Mouse (Mus musculus) MEL (cell line): ENCODE results near the gene Slc44a5. TPM values are rescaled to one million over a fixed set of nuclear protein-coding genes. Genes with fewer than 3 reads are reported as not detected.

ENCODE experiments used
- DNase-seq: peaks from one replicate; pipeline ENCODE4 v3.0.0; 2011; ENCODE audit warnings: low read depth, low spot score
- H3K27ac ChIP-seq: 2 replicates; pipeline ENCODE4 v1.5.1; 2012; ENCODE audit warnings: low read depth, mild to moderate bottlenecking, control low read depth, low read length, moderate library complexity; ENCODE audit not compliant: control insufficient read depth
- H3K27me3 ChIP-seq, 2 experiments: fragments of 150-350 bp in 1 of 2; sonication (generic) in 1 of 2; 2 replicates each; pipeline ENCODE4 v1.6.1; 2012; ENCODE audit warnings: low read length in 2 of 2, mild to moderate bottlenecking in 2 of 2, improper control_type of control experiment in 1 of 2, moderate library complexity in 1 of 2; ENCODE audit not compliant: insufficient read depth in 2 of 2, control insufficient read depth in 1 of 2
- H3K36me3 ChIP-seq, 2 experiments: 2 replicates each; pipeline ENCODE4 v1.6.1; 2012 to 2014; ENCODE audit warnings: low read length in 2 of 2, improper control_type of control experiment in 1 of 2, inconsistent platforms in 1 of 2, mild to moderate bottlenecking in 1 of 2; ENCODE audit not compliant: insufficient read depth in 2 of 2, control insufficient read depth in 1 of 2
- H3K4me1 ChIP-seq, 2 experiments: fragments of 150-350 bp in 1 of 2; sonication (generic) in 1 of 2; 2 replicates each; pipeline ENCODE4 v1.6.1; 2012; ENCODE audit warnings: low read length in 2 of 2, improper control_type of control experiment in 1 of 2, mild to moderate bottlenecking in 1 of 2; ENCODE audit not compliant: insufficient read depth in 2 of 2, control insufficient read depth in 1 of 2
- H3K4me3 ChIP-seq, 2 experiments: fragments of 150-350 bp in 1 of 2; sonication (generic) in 1 of 2; 2 replicates each; pipeline ENCODE4 v1.5.1; 2012; ENCODE audit warnings: low read depth in 2 of 2, low read length in 2 of 2, mild to moderate bottlenecking in 2 of 2, moderate library complexity in 2 of 2, control low read depth in 1 of 2, improper control_type of control experiment in 1 of 2; ENCODE audit not compliant: control insufficient read depth in 1 of 2, insufficient read depth in 1 of 2
- H3K79me2 ChIP-seq: 2 replicates; pipeline ENCODE4 v1.6.1; 2012; ENCODE audit warnings: mild to moderate bottlenecking, low read length, moderate library complexity; ENCODE audit not compliant: control insufficient read depth, poor library complexity, insufficient read depth
- H3K9ac ChIP-seq: 2 replicates; pipeline ENCODE4 v1.6.1; 2012; ENCODE audit warnings: low read depth, mild to moderate bottlenecking, control low read depth, low read length, moderate library complexity; ENCODE audit not compliant: control insufficient read depth, poor library complexity, severe bottlenecking
- H3K9me3 ChIP-seq: fragments of 150-350 bp; sonication (generic); replicated peaks from 2 replicates; pipeline ENCODE4 v1.6.1; 2012; ENCODE audit warnings: mild to moderate bottlenecking, low read length, improper control_type of control experiment, moderate library complexity; ENCODE audit not compliant: insufficient read depth
- BHLHE40 ChIP-seq: IDR thresholded peaks from 2 replicates; pipeline ENCODE4 v1.6.1; 2012; ENCODE audit warnings: low read depth, mild to moderate bottlenecking, inconsistent platforms, low read length, improper control_type of control experiment, borderline replicate concordance
- CHD1 ChIP-seq: IDR thresholded peaks from 2 replicates; pipeline ENCODE4 v1.6.1; 2012; ENCODE audit warnings: low read depth, mild to moderate bottlenecking, inconsistent platforms, low read length, improper control_type of control experiment
- CHD2 ChIP-seq: IDR thresholded peaks from 2 replicates; pipeline ENCODE4 v1.6.1; 2011; ENCODE audit warnings: low read length, improper control_type of control experiment
- CTCF ChIP-seq, 3 experiments: IDR thresholded peaks in 2 of 3; conservative IDR thresholded peaks in 1 of 3; 2 replicates each; pipeline ENCODE4 v1.5.1; 2011 to 2012; ENCODE audit warnings: low read length in 3 of 3, low read depth in 2 of 3, mild to moderate bottlenecking in 2 of 3, improper control_type of control experiment in 1 of 3, inconsistent platforms in 1 of 3, mixed read lengths in 1 of 3, moderate library complexity in 1 of 3; ENCODE audit not compliant: control insufficient read depth in 1 of 3, insufficient read depth in 1 of 3, poor library complexity in 1 of 3, severe bottlenecking in 1 of 3
- E2F4 ChIP-seq: IDR thresholded peaks from 2 replicates; pipeline ENCODE4 v1.6.1; 2011; ENCODE audit warnings: low read depth, low read length, improper control_type of control experiment, borderline replicate concordance
- GABPA ChIP-seq: IDR thresholded peaks from 2 replicates; pipeline ENCODE4 v1.6.1; 2012; ENCODE audit warnings: low read depth, mild to moderate bottlenecking, inconsistent platforms, low read length, improper control_type of control experiment, moderate library complexity
- JUND ChIP-seq: IDR thresholded peaks from 2 replicates; pipeline ENCODE4 v1.6.1; 2011; ENCODE audit warnings: low read depth, mild to moderate bottlenecking, improper control_type of control experiment, low read length
- MAZ ChIP-seq: IDR thresholded peaks from 2 replicates; pipeline ENCODE4 v1.6.1; 2012; ENCODE audit warnings: low read depth, mild to moderate bottlenecking, inconsistent platforms, low read length, improper control_type of control experiment
- MXI1 ChIP-seq: IDR thresholded peaks from 2 replicates; pipeline ENCODE4 v1.6.1; 2011; ENCODE audit warnings: mild to moderate bottlenecking, low read depth, low read length, improper control_type of control experiment
- MYC ChIP-seq: IDR thresholded peaks from 2 replicates; pipeline ENCODE4 v1.6.1; 2011; ENCODE audit warnings: low read depth, mild to moderate bottlenecking, low read length, improper control_type of control experiment, moderate library complexity
- NRF1 ChIP-seq: IDR thresholded peaks from 2 replicates; pipeline ENCODE4 v1.6.1; 2014; ENCODE audit warnings: low read depth, mild to moderate bottlenecking, inconsistent platforms, low read length, improper control_type of control experiment, moderate library complexity; ENCODE audit not compliant: poor library complexity, insufficient read depth, severe bottlenecking
- POLR2AphosphoS2 ChIP-seq: IDR thresholded peaks from 2 replicates; pipeline ENCODE4 v1.6.1; 2011; ENCODE audit warnings: low read length, improper control_type of control experiment
- POLR2AphosphoS5 ChIP-seq: IDR thresholded peaks from 2 replicates; pipeline ENCODE4 v1.6.1; 2012; ENCODE audit warnings: low read depth, borderline replicate concordance, mild to moderate bottlenecking, inconsistent platforms, low read length, moderate library complexity, mixed read lengths
- RAD21 ChIP-seq: IDR thresholded peaks from 2 replicates; pipeline ENCODE4 v1.6.1; 2011; ENCODE audit warnings: mild to moderate bottlenecking, low read depth, low read length, improper control_type of control experiment
- RCOR1 ChIP-seq: IDR thresholded peaks from 2 replicates; pipeline ENCODE4 v1.6.1; 2012; ENCODE audit warnings: low read depth, mild to moderate bottlenecking, inconsistent platforms, low read length, improper control_type of control experiment
- SIN3A ChIP-seq: IDR thresholded peaks from 2 replicates; pipeline ENCODE4 v1.6.1; 2012; ENCODE audit warnings: low read length, improper control_type of control experiment, inconsistent platforms
- SMC3 ChIP-seq: IDR thresholded peaks from 2 replicates; pipeline ENCODE4 v1.6.1; 2011; ENCODE audit warnings: low read depth, low read length, improper control_type of control experiment
- TCF12 ChIP-seq: IDR thresholded peaks from 2 replicates; pipeline ENCODE4 v1.6.1; 2014; ENCODE audit warnings: low read depth, mild to moderate bottlenecking, inconsistent platforms, low read length, improper control_type of control experiment, moderate library complexity
- USF1 ChIP-seq: IDR thresholded peaks from 2 replicates; pipeline ENCODE4 v1.6.1; 2014; ENCODE audit warnings: low read depth, mild to moderate bottlenecking, inconsistent platforms, low read length, improper control_type of control experiment, moderate library complexity
- ZC3H11A ChIP-seq: IDR thresholded peaks from 2 replicates; pipeline ENCODE4 v1.6.1; 2012; ENCODE audit warnings: low read depth, mild to moderate bottlenecking, inconsistent platforms, low read length, improper control_type of control experiment
- ZMIZ1 ChIP-seq: IDR thresholded peaks from 2 replicates; pipeline ENCODE4 v1.6.1; 2012; ENCODE audit warnings: low read depth, mild to moderate bottlenecking, inconsistent platforms, low read length, improper control_type of control experiment, moderate library complexity
- ZNF384 ChIP-seq: IDR thresholded peaks from 2 replicates; pipeline ENCODE4 v1.6.1; 2012; ENCODE audit warnings: low read depth, mild to moderate bottlenecking, inconsistent platforms, low read length, improper control_type of control experiment
- polyA plus RNA-seq, 2 experiments: library from polyadenylated mRNA; stranded (reverse) in 1 of 2; unstranded in 1 of 2; fragments of >175 nt in 1 of 2; fragments of >200 nt in 1 of 2; gene quantifications; 2 replicates each; pipeline versions ENCODE4 v1.2.1 to v1.2.4; 2012; ENCODE audit warnings: low replicate concordance in 2 of 2, low read depth in 1 of 2; ENCODE audit not compliant: insufficient read length in 2 of 2, insufficient read depth in 1 of 2, missing spikeins in 1 of 2
- total RNA-seq: library from RNA; depleted of rRNA; stranded (reverse); fragments of 300-350 nt; gene quantifications from 2 replicates; pipeline ENCODE4 v1.2.3, GENCODE M21; 2012

Gene Slc44a5
- total and polyA plus RNA-seq, 3 experiments: not detected

- H3K4me1 ChIP-seq: no peaks in the 10 kb centered on the region
- no peak for DNase-seq
- no peak overlapping the region for H3K9ac ChIP-seq
- H3K4me3 ChIP-seq: no peak overlapping the region
- no peaks in the 10 kb centered on the region for H3K9me3 ChIP-seq
- no peak for TF ChIP-seq RCOR1
- TF ChIP-seq USF1: no peak
- H3K27me3 ChIP-seq: peaks cover 0 to 2% of the 10 kb centered on the region in 2 experiments; a peak in 2 of 4 replicates
- no peak overlapping the region for H3K27ac ChIP-seq
- no peaks in the 10 kb centered on the region for H3K79me2 ChIP-seq
- no peaks in the 10 kb centered on the region for H3K36me3 ChIP-seq
These were observed 142.2 kb downstream of the Slc44a5 start for GRCm38 (mm10) chr3:154115478-154115877.

DNA sequence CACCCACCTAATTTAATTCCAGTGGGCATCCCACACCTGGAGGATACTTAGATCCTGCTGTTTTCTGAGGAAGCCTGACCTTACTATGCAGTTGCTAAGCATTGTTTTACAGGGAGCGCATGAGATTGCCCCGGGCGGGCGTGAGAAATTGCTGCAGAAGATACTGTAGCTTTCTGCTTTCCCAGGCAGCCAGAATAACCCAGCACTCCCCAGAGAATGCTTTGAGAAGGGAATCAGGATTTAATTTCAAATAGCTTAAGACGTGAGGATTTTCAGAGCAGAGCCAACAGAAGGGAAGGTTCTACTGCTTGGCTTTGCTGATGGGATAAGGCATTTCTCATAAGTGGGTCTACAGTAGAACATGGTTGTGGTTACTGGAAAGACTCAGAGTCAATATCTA is 142.8 kb downstream of the Slc44a5 start:
- no peaks in the 10 kb centered on the region for H3K36me3 ChIP-seq
- H3K4me3 ChIP-seq: no peak overlapping the region
- H3K27ac ChIP-seq: no peak overlapping the region
- peaks cover 0 to 2% of the 10 kb centered on the region in 2 experiments; a peak in 2 of 4 replicates for H3K27me3 ChIP-seq
- no peaks in the 10 kb centered on the region for H3K79me2 ChIP-seq
- H3K4me1 ChIP-seq: no peaks in the 10 kb centered on the region
- no peak for DNase-seq
- H3K9ac ChIP-seq: no peak overlapping the region
- H3K9me3 ChIP-seq: no peaks in the 10 kb centered on the region
- TF ChIP-seq POLR2AphosphoS2: no peak
- no peak for TF ChIP-seq JUND
- TF ChIP-seq RAD21: no peak
- no peak for TF ChIP-seq MXI1
- no peak for TF ChIP-seq ZC3H11A
- TF ChIP-seq ZMIZ1: no peak
- no peak for TF ChIP-seq CTCF (IDR thresholded peaks at IDR 0.05 in 2 of 3, conservative IDR thresholded peaks at IDR 0.05 in 1 of 3; ENCODE audit: control insufficient read depth in 1 of 3, insufficient read depth in 1 of 3, low read depth in 2 of 3, low read length in 3 of 3, poor library complexity in 1 of 3, severe bottlenecking in 1 of 3)
- TF ChIP-seq MAZ: no peak
- no peak for TF ChIP-seq TCF12
- TF ChIP-seq CHD1: no peak
- TF ChIP-seq BHLHE40: no peak
- no peak for TF ChIP-seq SMC3
- no peak for TF ChIP-seq SIN3A
- TF ChIP-seq ZNF384: no peak
- TF ChIP-seq E2F4: no peak
- TF ChIP-seq CHD2: no peak
- TF ChIP-seq POLR2AphosphoS5: no peak
- TF ChIP-seq NRF1: no peak
- TF ChIP-seq GABPA: no peak
- TF ChIP-seq MYC: no peak
- TF ChIP-seq, all 39 proteins: peak for 0
